Mouse (Mus musculus) cerebellum, postnatal 25 days (tissue): ENCODE measurements around the gene Sorbs1.
"Not testable (repeated sequence)": the region's sequence is repeated elsewhere in the genome, so short reads cannot be mapped to it uniquely, and the experiment has no call there.

Experiments used
- DNase-seq, 2 experiments: peaks; one replicate each; pipeline ENCODE4 v3.0.0; 2021; ENCODE audit warnings: mixed read lengths in 2 of 2

Gene Sorbs1

GRCm38 (mm10) chr19:40513632-40514078 lies at the start of gene Sorbs1:
Sorbs1 (minus strand) TSS chr19:40513779.
- DNase-seq = peak; percentile 98 to 99

GRCm38 (mm10) chr19:40561521-40561920 lies 47.9 kb upstream of the Sorbs1 start:
- not testable (repeated sequence) for DNase-seq

- DNase-seq = no peak
Observed at GRCm38 (mm10) chr19:40556029-40556428, 42.5 kb upstream of the Sorbs1 start.

- DNase-seq = no peak
Observed at GRCm38 (mm10) chr19:40555136-40555535, 41.6 kb upstream of the Sorbs1 start.

- DNase-seq = no peak
Observed at GRCm38 (mm10) chr19:40554343-40554742, 40.8 kb upstream of the Sorbs1 start.

- DNase-seq = peak; percentile 32 to 47
Observed at GRCm38 (mm10) chr19:40553849-40554248, 40.3 kb upstream of the Sorbs1 start.

- no peak for DNase-seq
Observed at GRCm38 (mm10) chr19:40553014-40553789, 39.6 kb upstream of the Sorbs1 start.

GRCm38 (mm10) chr19:40549516-40550135 lies 36.0 kb upstream of the Sorbs1 start:
- DNase-seq = no peak

- DNase-seq = no peak
Observed at GRCm38 (mm10) chr19:40548796-40549515, 35.4 kb upstream of the Sorbs1 start.

- DNase-seq = no peak
Observed at GRCm38 (mm10) chr19:40548386-40548785, 34.8 kb upstream of the Sorbs1 start.

- peak; percentile 62 to 77 for DNase-seq
Observed at GRCm38 (mm10) chr19:40544856-40545255, 31.3 kb upstream of the Sorbs1 start.

- no peak for DNase-seq
Observed at GRCm38 (mm10) chr19:40542776-40543175, 29.2 kb upstream of the Sorbs1 start.

GRCm38 (mm10) chr19:40536526-40536925 lies 22.9 kb upstream of the Sorbs1 start:
- DNase-seq = no peak

GRCm38 (mm10) chr19:40532525-40532924 lies 18.9 kb upstream of the Sorbs1 start:
- DNase-seq = no peak

- no peak for DNase-seq
Observed at GRCm38 (mm10) chr19:40530323-40530722, 16.7 kb upstream of the Sorbs1 start.

GRCm38 (mm10) chr19:40528254-40528653 lies 14.7 kb upstream of the Sorbs1 start:
- no peak for DNase-seq

- DNase-seq = no peak
Observed at GRCm38 (mm10) chr19:40526367-40527014, 12.9 kb upstream of the Sorbs1 start.

- DNase-seq = no peak
Observed at GRCm38 (mm10) chr19:40523431-40524005, 9.9 kb upstream of the Sorbs1 start.

- no peak for DNase-seq
Observed at GRCm38 (mm10) chr19:40520403-40520802, 6.8 kb upstream of the Sorbs1 start.

- no peak for DNase-seq
Observed at GRCm38 (mm10) chr19:40518706-40519105, 5.1 kb upstream of the Sorbs1 start.

GRCm38 (mm10) chr19:40515596-40515995 lies 2.0 kb upstream of the Sorbs1 start:
- no peak for DNase-seq

- no peak for DNase-seq
Observed at GRCm38 (mm10) chr19:40514376-40514775, 797 bp upstream of the Sorbs1 start.
